Mouse (Mus musculus): ENCODE results near the gene Pth2. TPM values are rescaled to one million over a fixed set of nuclear protein-coding genes. Genes with fewer than 3 reads are reported as not detected.
A peak's percentile ranks its signal among the peaks of the same experiment; 100 is the strongest.

Gene Pth2
- polyA plus RNA-seq, 1 experiment from 2014 or later: not detected

GRCm38 (mm10) chr7:45176356-45176755, 4.4 kb upstream of the Pth2 start:
- ATAC-seq (replicated peaks; ENCODE audit: insufficient number of reproducible peaks, low FRiP score, low TSS enrichment, low read depth) (no peak), DNase-seq (ENCODE audit: low spot score) (no peak)
- peak overlapping the region; percentile 1; the same call in 1 of the 2 replicates for H3K4me2 ChIP-seq (ENCODE audit: low read depth, low read length)
- no peak overlapping the region for H3K4me3 ChIP-seq (ENCODE audit: low read depth, low read length)
- no peak overlapping the region for H3K9ac ChIP-seq (replicated peaks; ENCODE audit: low read length)
- peaks cover 78% of the 10 kb centered on the region for H3K27me3 ChIP-seq (ENCODE audit: control insufficient read depth, insufficient read depth, low read length)
- WGBS: 2% methylated on average over 29 of the region's 31 CpGs
- H3K36me3 ChIP-seq (replicated peaks; ENCODE audit: control insufficient read depth, insufficient read depth, low read depth, low read length): no peaks in the 10 kb centered on the region
- no peaks in the 10 kb centered on the region for H3K9me3 ChIP-seq (replicated peaks; ENCODE audit: control insufficient read depth, low read length)
- no peaks in the 10 kb centered on the region; the same call in 1 of the 2 replicates for H3K4me1 ChIP-seq (ENCODE audit: control insufficient read depth, insufficient read depth, low read length)
- H3K27ac ChIP-seq (replicated peaks; ENCODE audit: low read depth, low read length): no peak overlapping the region

DNA sequence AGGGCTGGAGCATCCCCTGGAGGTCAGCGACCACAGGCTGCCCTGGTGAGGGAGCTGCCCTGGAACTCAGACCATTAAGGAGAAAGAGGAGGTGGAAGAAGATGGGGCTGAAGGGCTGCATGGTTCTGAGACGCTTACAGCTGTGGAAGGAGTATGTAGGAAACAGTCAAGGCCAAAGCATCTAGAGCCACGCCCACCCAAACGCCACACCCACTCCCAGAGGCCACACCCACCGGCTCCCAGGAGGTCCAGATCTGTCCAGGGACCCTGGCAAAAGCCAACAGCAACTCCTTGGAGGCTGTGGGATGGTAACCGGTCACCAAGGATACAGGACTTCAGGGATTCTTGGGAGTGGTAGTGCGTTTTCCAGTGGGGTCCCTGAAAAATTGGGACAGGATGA, 2.2 kb upstream of the Pth2 start:
- Histone ChIP-seq H3K27me3 (ENCODE audit: control insufficient read depth, insufficient read depth, low read length) (peaks cover 94% of the 10 kb centered on the region), H3K36me3 (replicated peaks; ENCODE audit: control insufficient read depth, insufficient read depth, low read depth, low read length) (no peaks in the 10 kb centered on the region), H3K9ac (replicated peaks; ENCODE audit: low read length) (no peak overlapping the region), H3K4me2 (ENCODE audit: low read depth, low read length) (no peak overlapping the region), H3K4me1 (ENCODE audit: control insufficient read depth, insufficient read depth, low read length) (no peaks in the 10 kb centered on the region; the same call in 1 of the 2 replicates), H3K9me3 (replicated peaks; ENCODE audit: control insufficient read depth, low read length) (no peaks in the 10 kb centered on the region), H3K4me3 (ENCODE audit: low read depth, low read length) (no peak overlapping the region), H3K27ac (replicated peaks; ENCODE audit: low read depth, low read length) (no peak overlapping the region)
- WGBS: 22% methylated on average over 7 of the region's 7 CpGs
- DNase-seq (ENCODE audit: low spot score): no peak
- no peak for ATAC-seq (replicated peaks; ENCODE audit: insufficient number of reproducible peaks, low FRiP score, low TSS enrichment, low read depth)

GRCm38 (mm10) chr7:45179469-45179868, 1.3 kb upstream of the Pth2 start, which contains the start of gene Gfy:
Gene Gfy (minus strand): TSS chr7:45179569.
- no peak within 1 kb of the TSS for H3K9ac ChIP-seq (replicated peaks; ENCODE audit: low read length)
- no peaks in the 10 kb centered on the region for H3K36me3 ChIP-seq (replicated peaks; ENCODE audit: control insufficient read depth, insufficient read depth, low read depth, low read length)
- no peak for ATAC-seq (replicated peaks; ENCODE audit: insufficient number of reproducible peaks, low FRiP score, low TSS enrichment, low read depth)
- peaks cover 98% of the 10 kb centered on the region for H3K27me3 ChIP-seq (ENCODE audit: control insufficient read depth, insufficient read depth, low read length)
- H3K4me1 ChIP-seq (ENCODE audit: control insufficient read depth, insufficient read depth, low read length): no peaks in the 10 kb centered on the region; the same call in 1 of the 2 replicates
- H3K4me3 ChIP-seq (ENCODE audit: low read depth, low read length): no peak within 1 kb of the TSS
- no peak within 1 kb of the TSS for H3K27ac ChIP-seq (replicated peaks; ENCODE audit: low read depth, low read length)
- no peaks in the 10 kb centered on the region for H3K9me3 ChIP-seq (replicated peaks; ENCODE audit: control insufficient read depth, low read length)
- WGBS: 26% methylated on average over 7 of the region's 7 CpGs
- no peak for DNase-seq (ENCODE audit: low spot score)
- H3K4me2 ChIP-seq (ENCODE audit: low read depth, low read length): no peak within 1 kb of the TSS

DNA sequence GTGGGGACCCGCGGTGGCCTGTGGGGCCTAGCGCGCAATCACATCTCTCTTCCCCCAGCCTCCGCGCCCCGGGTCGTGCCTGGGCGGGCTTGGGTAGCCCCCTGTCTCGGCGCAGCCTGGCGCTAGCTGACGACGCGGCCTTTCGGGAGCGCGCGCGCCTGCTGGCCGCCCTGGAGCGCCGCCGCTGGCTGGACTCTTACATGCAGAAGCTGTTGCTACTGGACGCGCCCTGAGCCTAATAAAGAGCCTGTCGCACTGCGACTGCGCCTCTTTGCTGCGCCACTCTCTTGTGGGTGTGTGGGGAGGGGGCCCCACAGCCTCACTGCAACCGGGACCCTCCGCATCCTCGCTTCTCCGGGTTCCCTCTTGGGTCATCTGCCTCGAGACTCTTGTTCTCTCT, 745 bp downstream of the Pth2 start:
- Histone ChIP-seq H3K27ac (replicated peaks; ENCODE audit: low read depth, low read length) (no peak overlapping the region), H3K4me3 (ENCODE audit: low read depth, low read length) (no peak overlapping the region), H3K36me3 (replicated peaks; ENCODE audit: control insufficient read depth, insufficient read depth, low read depth, low read length) (no peaks in the 10 kb centered on the region), H3K9me3 (replicated peaks; ENCODE audit: control insufficient read depth, low read length) (no peaks in the 10 kb centered on the region), H3K4me1 (ENCODE audit: control insufficient read depth, insufficient read depth, low read length) (no peaks in the 10 kb centered on the region; the same call in 1 of the 2 replicates), H3K27me3 (ENCODE audit: control insufficient read depth, insufficient read depth, low read length) (peaks cover 84% of the 10 kb centered on the region), H3K9ac (replicated peaks; ENCODE audit: low read length) (no peak overlapping the region), H3K4me2 (ENCODE audit: low read depth, low read length) (no peak overlapping the region)
- no peak for DNase-seq (ENCODE audit: low spot score)
- ATAC-seq (replicated peaks; ENCODE audit: insufficient number of reproducible peaks, low FRiP score, low TSS enrichment, low read depth): no peak
- WGBS: 7% methylated on average over 32 of the region's 35 CpGs

DNA sequence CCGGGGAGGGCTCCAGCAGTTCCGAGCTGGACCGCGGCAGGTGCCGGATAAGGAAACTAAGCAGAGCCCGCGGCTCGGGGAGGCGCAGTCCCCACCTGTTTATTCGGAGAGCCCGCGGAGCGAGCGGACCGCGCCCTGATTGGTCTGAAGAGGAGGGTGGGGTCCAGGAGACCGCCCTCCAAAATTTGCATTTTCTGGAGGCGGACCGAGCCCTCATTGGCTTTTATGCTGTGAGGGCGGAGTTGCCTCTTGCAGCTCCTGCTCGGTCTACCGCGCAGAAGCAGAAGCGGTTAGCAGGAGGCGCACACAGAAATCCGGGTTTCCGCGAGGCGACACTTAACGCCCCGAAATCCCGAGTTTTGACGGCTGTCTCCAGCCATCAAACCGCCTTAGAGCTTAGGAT, 1.4 kb downstream of the Pth2 start:
- H3K9ac ChIP-seq (replicated peaks; ENCODE audit: low read length): 0 out of 2 replicates have a peak overlapping the region, but pooled peaks have one; percentile 13
- WGBS: under 1% methylated on average over 31 of the region's 34 CpGs

DNA sequence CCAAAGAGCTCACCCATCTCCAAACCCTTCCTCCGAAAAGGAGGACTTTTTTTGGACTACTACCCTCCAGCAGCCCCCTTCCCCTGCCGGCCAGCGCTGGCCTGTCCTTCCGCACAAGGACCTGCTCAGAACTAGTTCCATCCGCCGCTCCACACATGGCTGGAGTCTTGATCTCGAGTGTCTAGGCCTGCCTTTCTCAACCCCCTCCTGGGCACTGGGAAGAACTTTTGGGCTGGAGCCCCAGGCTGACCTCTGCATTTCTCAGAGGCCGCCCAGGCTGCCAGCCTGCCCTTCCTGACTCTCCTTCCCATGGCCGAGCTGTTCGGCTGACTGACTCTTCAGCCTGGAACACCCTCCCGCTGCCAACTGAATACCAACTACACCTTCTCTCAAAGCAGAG, 1.8 kb downstream of the Pth2 start:
- Histone ChIP-seq H3K4me1 (ENCODE audit: control insufficient read depth, insufficient read depth, low read length) (no peaks in the 10 kb centered on the region; the same call in 1 of the 2 replicates), H3K27me3 (ENCODE audit: control insufficient read depth, insufficient read depth, low read length) (peaks cover 74% of the 10 kb centered on the region), H3K9me3 (replicated peaks; ENCODE audit: control insufficient read depth, low read length) (no peaks in the 10 kb centered on the region), H3K27ac (replicated peaks; ENCODE audit: low read depth, low read length) (no peak overlapping the region), H3K9ac (replicated peaks; ENCODE audit: low read length) (0 out of 2 replicates have a peak overlapping the region, but pooled peaks have one; percentile 13), H3K4me2 (ENCODE audit: low read depth, low read length) (peak overlapping the region; percentile 40), H3K4me3 (ENCODE audit: low read depth, low read length) (peak overlapping the region; percentile 17; the same call in 1 of the 2 replicates), H3K36me3 (replicated peaks; ENCODE audit: control insufficient read depth, insufficient read depth, low read depth, low read length) (no peaks in the 10 kb centered on the region)
- DNase-seq (ENCODE audit: low spot score) (no peak), ATAC-seq (replicated peaks; ENCODE audit: insufficient number of reproducible peaks, low FRiP score, low TSS enrichment, low read depth) (peak; percentile 4; the same call in 1 of the 2 replicates)
- WGBS: 17% methylated on average over 11 of the region's 11 CpGs

More for the DNA sequence above, 1.4 kb downstream of the Pth2 start:
- DNase-seq (ENCODE audit: low spot score): peak; percentile 93
- Histone ChIP-seq H3K36me3 (replicated peaks; ENCODE audit: control insufficient read depth, insufficient read depth, low read depth, low read length) (no peaks in the 10 kb centered on the region), H3K4me3 (ENCODE audit: low read depth, low read length) (peak overlapping the region; percentile 17; the same call in 1 of the 2 replicates), H3K9me3 (replicated peaks; ENCODE audit: control insufficient read depth, low read length) (no peaks in the 10 kb centered on the region), H3K4me1 (ENCODE audit: control insufficient read depth, insufficient read depth, low read length) (no peaks in the 10 kb centered on the region; the same call in 1 of the 2 replicates), H3K4me2 (ENCODE audit: low read depth, low read length) (peak overlapping the region; percentile 40), H3K27ac (replicated peaks; ENCODE audit: low read depth, low read length) (no peak overlapping the region), H3K27me3 (ENCODE audit: control insufficient read depth, insufficient read depth, low read length) (peaks cover 78% of the 10 kb centered on the region)
- ATAC-seq (replicated peaks; ENCODE audit: insufficient number of reproducible peaks, low FRiP score, low TSS enrichment, low read depth): peak; percentile 70

DNA sequence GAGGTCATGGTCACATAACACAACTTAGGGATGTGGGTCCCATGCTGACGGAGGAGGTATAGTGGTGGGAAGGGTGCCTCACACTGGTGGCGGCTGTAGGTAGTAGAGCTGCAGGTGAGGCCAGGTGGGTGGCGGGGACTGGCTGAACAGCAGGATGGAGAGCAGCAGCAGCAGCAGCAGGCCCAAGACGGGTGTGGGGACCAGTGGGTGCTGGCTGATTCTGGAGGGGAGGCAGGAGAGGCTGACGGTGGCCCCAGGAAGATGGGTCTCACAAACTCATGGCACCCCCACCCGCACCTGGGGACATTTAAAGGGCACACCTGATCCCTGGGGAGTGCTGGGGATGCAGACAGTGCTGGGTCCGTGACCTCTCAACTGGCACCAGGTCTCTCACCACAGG, 2.9 kb downstream of the Pth2 start:
- H3K9ac ChIP-seq (replicated peaks; ENCODE audit: low read length): no peak overlapping the region
- no peaks in the 10 kb centered on the region; the same call in 1 of the 2 replicates for H3K4me1 ChIP-seq (ENCODE audit: control insufficient read depth, insufficient read depth, low read length)
- ATAC-seq (replicated peaks; ENCODE audit: insufficient number of reproducible peaks, low FRiP score, low TSS enrichment, low read depth) (no peak), DNase-seq (ENCODE audit: low spot score) (no peak)
- H3K4me3 ChIP-seq (ENCODE audit: low read depth, low read length): no peak overlapping the region
- no peak overlapping the region for H3K4me2 ChIP-seq (ENCODE audit: low read depth, low read length)
- H3K27me3 ChIP-seq (ENCODE audit: control insufficient read depth, insufficient read depth, low read length): peaks cover 63% of the 10 kb centered on the region
- WGBS: 56% methylated on average over 7 of the region's 7 CpGs
- H3K27ac ChIP-seq (replicated peaks; ENCODE audit: low read depth, low read length): no peak overlapping the region
- H3K9me3 ChIP-seq (replicated peaks; ENCODE audit: control insufficient read depth, low read length): no peaks in the 10 kb centered on the region
- H3K36me3 ChIP-seq (replicated peaks; ENCODE audit: control insufficient read depth, insufficient read depth, low read depth, low read length): no peaks in the 10 kb centered on the region

- 53% methylated on average over 7 of the region's 7 CpGs for WGBS
- H3K4me1 ChIP-seq (ENCODE audit: control insufficient read depth, insufficient read depth, low read length): no peaks in the 10 kb centered on the region; the same call in 1 of the 2 replicates
- H3K9ac ChIP-seq (replicated peaks; ENCODE audit: low read length): no peak overlapping the region
- DNase-seq (ENCODE audit: low spot score) (no peak), ATAC-seq (replicated peaks; ENCODE audit: insufficient number of reproducible peaks, low FRiP score, low TSS enrichment, low read depth) (no peak)
- no peaks in the 10 kb centered on the region for H3K9me3 ChIP-seq (replicated peaks; ENCODE audit: control insufficient read depth, low read length)
- peaks cover 43% of the 10 kb centered on the region for H3K27me3 ChIP-seq (ENCODE audit: control insufficient read depth, insufficient read depth, low read length)
- H3K27ac ChIP-seq (replicated peaks; ENCODE audit: low read depth, low read length): no peak overlapping the region
- H3K4me2 ChIP-seq (ENCODE audit: low read depth, low read length): no peak overlapping the region
- H3K4me3 ChIP-seq (ENCODE audit: low read depth, low read length): no peak overlapping the region
- no peaks in the 10 kb centered on the region for H3K36me3 ChIP-seq (replicated peaks; ENCODE audit: control insufficient read depth, insufficient read depth, low read depth, low read length)
Observed at GRCm38 (mm10) chr7:45185921-45186320, 5.1 kb downstream of the Pth2 start.
